Mouse (Mus musculus): ENCODE measurements around the gene Ell. TPM values are rescaled to one million over a fixed set of nuclear protein-coding genes. Genes with fewer than 3 reads are reported as not detected.

The Ell gene
- polyA plus RNA-seq, 1 experiment, result 21.3 TPM

- DNase-seq (ENCODE audit: low spot score), result no peak
Observed at GRCm38 (mm10) chr8:70535701-70536100, 3.6 kb upstream of the Ell start.

GRCm38 (mm10) chr8:70538024-70538579, 1.2 kb upstream of the Ell start:
- peak; percentile 48 for DNase-seq (ENCODE audit: low spot score)

- peak; percentile 91 for DNase-seq (ENCODE audit: low spot score)
Observed at GRCm38 (mm10) chr8:70538633-70539076, 602 bp upstream of the Ell start.

GRCm38 (mm10) chr8:70540013-70540506, 803 bp downstream of the Ell start:
- no peak for DNase-seq (ENCODE audit: low spot score)

- DNase-seq (ENCODE audit: low spot score), result no peak
Observed at GRCm38 (mm10) chr8:70540507-70541071, 1.3 kb downstream of the Ell start.

- no peak for DNase-seq (ENCODE audit: low spot score)
Observed at GRCm38 (mm10) chr8:70541081-70541480, 1.8 kb downstream of the Ell start.

- DNase-seq (ENCODE audit: low spot score), result no peak
Observed at GRCm38 (mm10) chr8:70544200-70544687, 5.0 kb downstream of the Ell start.

GRCm38 (mm10) chr8:70546412-70546811, 7.2 kb downstream of the Ell start:
- no peak for DNase-seq (ENCODE audit: low spot score)

- no peak for DNase-seq (ENCODE audit: low spot score)
Observed at GRCm38 (mm10) chr8:70547762-70548161, 8.5 kb downstream of the Ell start.

GRCm38 (mm10) chr8:70549412-70550184, 10.3 kb downstream of the Ell start:
- DNase-seq (ENCODE audit: low spot score), result no peak

GRCm38 (mm10) chr8:70551558-70552161, 12.4 kb downstream of the Ell start:
- DNase-seq (ENCODE audit: low spot score), result no peak

GRCm38 (mm10) chr8:70552836-70553235, 13.6 kb downstream of the Ell start:
- DNase-seq (ENCODE audit: low spot score), result no peak

GRCm38 (mm10) chr8:70553740-70554139, 14.5 kb downstream of the Ell start:
- no peak for DNase-seq (ENCODE audit: low spot score)

GRCm38 (mm10) chr8:70555079-70555747, 16.0 kb downstream of the Ell start:
- DNase-seq (ENCODE audit: low spot score), result no peak

GRCm38 (mm10) chr8:70558334-70558733, 19.1 kb downstream of the Ell start:
- DNase-seq (ENCODE audit: low spot score), result no peak

- no peak for DNase-seq (ENCODE audit: low spot score)
Observed at GRCm38 (mm10) chr8:70558983-70559382, 19.7 kb downstream of the Ell start.

GRCm38 (mm10) chr8:70560096-70560495, 20.8 kb downstream of the Ell start:
- no peak for DNase-seq (ENCODE audit: low spot score)

- DNase-seq (ENCODE audit: low spot score), result no peak
Observed at GRCm38 (mm10) chr8:70560564-70560963, 21.3 kb downstream of the Ell start.

- no peak for DNase-seq (ENCODE audit: low spot score)
Observed at GRCm38 (mm10) chr8:70561357-70561756, 22.1 kb downstream of the Ell start.

GRCm38 (mm10) chr8:70561809-70562535, 22.7 kb downstream of the Ell start:
- no peak for DNase-seq (ENCODE audit: low spot score)

GRCm38 (mm10) chr8:70562802-70563201, 23.5 kb downstream of the Ell start:
- no peak for DNase-seq (ENCODE audit: low spot score)
